Mouse (Mus musculus): ENCODE results near the gene Aars2. TPM values are rescaled to one million over a fixed set of nuclear protein-coding genes. Genes with fewer than 3 reads are reported as not detected.

Aars2 gene
- 13.3 and 14.5 TPM in 2 replicates for polyA plus RNA-seq (2012; rRNA removed)

DNA sequence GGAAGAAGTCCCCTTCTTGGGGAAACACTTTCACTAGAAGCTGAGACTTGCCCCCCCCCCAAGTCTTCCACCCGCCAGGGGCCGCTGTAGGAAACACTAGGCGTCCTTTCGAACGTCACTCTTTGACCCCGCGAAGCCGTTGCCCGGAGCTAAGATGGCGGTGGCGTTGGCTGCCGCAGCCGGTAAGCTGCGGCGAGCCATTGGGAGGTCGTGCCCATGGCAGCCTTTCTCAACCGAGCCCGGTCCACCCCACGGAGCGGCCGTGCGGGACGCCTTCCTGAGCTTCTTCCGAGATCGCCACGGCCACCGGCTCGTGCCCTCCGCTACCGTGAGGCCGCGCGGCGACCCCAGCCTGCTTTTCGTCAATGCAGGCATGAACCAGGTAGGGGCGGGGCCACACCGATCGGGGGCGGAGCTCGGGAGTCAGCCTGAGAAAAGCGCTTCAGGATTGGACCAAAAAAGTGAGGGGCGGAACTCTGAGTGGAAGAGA lies at the start of gene Aars2:
Gene Aars2, plus strand, starts transcription at position 142 of the 490 bp plus-strand sequence.
- peak; percentile 97 for DNase-seq
- peak within 1 kb of the TSS; percentile 94 for H3K4me3 ChIP-seq (replicated peaks; ENCODE audit: extremely low read depth, low read depth, low read length)
- TF ChIP-seq CTCF (IDR thresholded peaks at IDR 0.05; ENCODE audit: insufficient read depth, low read length) (peak; percentile 55), POLR2A (IDR thresholded peaks at IDR 0.05; ENCODE audit: borderline replicate concordance, extremely low read depth, low read depth, low read length) (0 out of 2 replicates have a peak, but pooled peaks have one; percentile 45)
- 0 out of 2 replicates have a peak, but pooled peaks cover 2% of the 10 kb centered on the region for H3K4me1 ChIP-seq (ENCODE audit: control insufficient read depth, insufficient read depth, low read length)
- under 1% methylated on average over 42 of the region's 42 CpGs for WGBS

- 89% methylated on average over 5 of the region's 5 CpGs for WGBS
- no peak for DNase-seq
- no peak for TF ChIP-seq POLR2A (IDR thresholded peaks at IDR 0.05; ENCODE audit: borderline replicate concordance, extremely low read depth, low read depth, low read length)
- no peak for TF ChIP-seq CTCF (IDR thresholded peaks at IDR 0.05; ENCODE audit: insufficient read depth, low read length)
- H3K4me3 ChIP-seq (replicated peaks; ENCODE audit: extremely low read depth, low read depth, low read length) = no peak overlapping the region
- H3K4me1 ChIP-seq (ENCODE audit: control insufficient read depth, insufficient read depth, low read length) = no peaks in the 10 kb centered on the region
Measured at GRCm38 (mm10) chr17:45457487-45457886, 49.2 kb upstream of the Aars2 start.

- H3K4me1 ChIP-seq (ENCODE audit: control insufficient read depth, insufficient read depth, low read length) = no peaks in the 10 kb centered on the region
- no peak for DNase-seq
- WGBS = 76% methylated on average over 4 of the region's 4 CpGs
- H3K4me3 ChIP-seq (replicated peaks; ENCODE audit: extremely low read depth, low read depth, low read length) = no peak overlapping the region
- TF ChIP-seq CTCF (IDR thresholded peaks at IDR 0.05; ENCODE audit: insufficient read depth, low read length) = no peak
- TF ChIP-seq POLR2A (IDR thresholded peaks at IDR 0.05; ENCODE audit: borderline replicate concordance, extremely low read depth, low read depth, low read length) = no peak
Measured at GRCm38 (mm10) chr17:45458516-45458915, 48.1 kb upstream of the Aars2 start.

GRCm38 (mm10) chr17:45459062-45459461 lies 47.6 kb upstream of the Aars2 start:
- H3K4me3 ChIP-seq (replicated peaks; ENCODE audit: extremely low read depth, low read depth, low read length) = no peak overlapping the region
- 87% methylated on average over 8 of the region's 8 CpGs for WGBS
- DNase-seq = no peak
- TF ChIP-seq POLR2A (IDR thresholded peaks at IDR 0.05; ENCODE audit: borderline replicate concordance, extremely low read depth, low read depth, low read length) (no peak), CTCF (IDR thresholded peaks at IDR 0.05; ENCODE audit: insufficient read depth, low read length) (no peak)
- no peaks in the 10 kb centered on the region for H3K4me1 ChIP-seq (ENCODE audit: control insufficient read depth, insufficient read depth, low read length)

- no peaks in the 10 kb centered on the region for H3K4me1 ChIP-seq (ENCODE audit: control insufficient read depth, insufficient read depth, low read length)
- no peak overlapping the region for H3K4me3 ChIP-seq (replicated peaks; ENCODE audit: extremely low read depth, low read depth, low read length)
- no peak for DNase-seq
- 95% methylated on average over 4 of the region's 4 CpGs for WGBS
- TF ChIP-seq CTCF (IDR thresholded peaks at IDR 0.05; ENCODE audit: insufficient read depth, low read length) (no peak), POLR2A (IDR thresholded peaks at IDR 0.05; ENCODE audit: borderline replicate concordance, extremely low read depth, low read depth, low read length) (no peak)
Measured at GRCm38 (mm10) chr17:45462506-45462905, 44.1 kb upstream of the Aars2 start.

DNA sequence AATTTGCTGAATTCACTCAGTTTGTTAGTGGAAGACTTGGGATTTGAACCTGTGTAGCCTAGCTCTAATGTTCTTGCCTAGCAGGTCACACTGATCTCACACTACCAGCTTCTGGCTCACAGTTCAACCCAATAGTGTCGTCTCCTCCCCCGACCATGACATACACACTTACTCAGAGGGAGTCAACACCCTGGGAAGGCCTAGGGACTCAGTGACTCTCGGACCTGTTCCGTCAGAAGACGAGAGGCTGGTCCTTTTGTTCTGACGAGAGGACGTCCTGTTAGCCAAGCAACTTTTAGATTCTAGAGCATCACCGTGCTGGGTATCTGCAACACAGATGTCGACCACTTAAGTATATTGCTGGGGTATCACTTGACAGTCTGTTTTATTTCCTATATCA lies 42.4 kb upstream of the Aars2 start:
- 77% methylated on average over 9 of the region's 9 CpGs for WGBS
- Histone ChIP-seq H3K4me1 (ENCODE audit: control insufficient read depth, insufficient read depth, low read length) (no peaks in the 10 kb centered on the region), H3K4me3 (replicated peaks; ENCODE audit: extremely low read depth, low read depth, low read length) (no peak overlapping the region)
- no peak for DNase-seq
- TF ChIP-seq CTCF (IDR thresholded peaks at IDR 0.05; ENCODE audit: insufficient read depth, low read length) (no peak), POLR2A (IDR thresholded peaks at IDR 0.05; ENCODE audit: borderline replicate concordance, extremely low read depth, low read depth, low read length) (no peak)

DNA sequence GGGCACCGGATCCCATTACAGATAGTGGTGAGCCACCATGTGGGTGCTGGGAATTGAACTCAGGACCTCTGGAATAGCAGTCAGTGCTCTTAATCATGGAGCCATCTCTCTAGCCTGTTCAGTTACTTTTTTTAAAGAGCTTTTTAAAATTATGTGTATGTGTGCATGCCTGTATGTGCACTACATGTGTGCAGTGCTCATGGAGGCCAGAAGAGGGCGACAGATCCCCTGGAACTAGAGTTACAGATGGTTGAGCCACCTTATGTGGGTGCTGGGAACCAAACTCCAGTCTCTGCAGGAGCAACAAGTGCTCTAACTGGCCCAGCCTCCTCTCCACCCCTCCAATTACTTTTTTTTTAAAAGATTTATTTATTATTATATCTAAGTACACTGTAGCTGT lies 39.9 kb upstream of the Aars2 start:
- TF ChIP-seq CTCF (IDR thresholded peaks at IDR 0.05; ENCODE audit: insufficient read depth, low read length) (no peak), POLR2A (IDR thresholded peaks at IDR 0.05; ENCODE audit: borderline replicate concordance, extremely low read depth, low read depth, low read length) (no peak)
- Histone ChIP-seq H3K4me1 (ENCODE audit: control insufficient read depth, insufficient read depth, low read length) (no peaks in the 10 kb centered on the region), H3K4me3 (replicated peaks; ENCODE audit: extremely low read depth, low read depth, low read length) (no peak overlapping the region)
- no peak for DNase-seq
- 65% methylated on average over 2 of the region's 2 CpGs for WGBS

DNA sequence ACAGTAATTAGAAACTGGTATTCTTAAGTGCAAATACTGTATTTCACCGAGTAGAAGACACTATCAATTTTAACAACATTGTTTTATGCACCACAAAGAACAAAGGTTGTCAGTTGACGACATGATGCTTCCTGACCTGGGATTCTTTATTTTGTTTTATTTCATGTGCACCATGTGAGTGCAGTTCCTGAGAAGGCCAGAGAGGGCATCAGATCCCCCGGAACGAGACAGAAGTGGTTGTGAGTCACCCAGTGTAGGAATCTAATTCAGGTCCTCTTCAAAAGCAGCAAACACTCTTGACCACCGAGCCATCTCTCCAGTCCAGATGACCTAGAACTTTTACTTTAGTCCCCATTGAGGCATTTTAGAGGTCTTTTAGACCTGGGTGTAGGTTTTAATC lies 38.3 kb upstream of the Aars2 start:
- no peaks in the 10 kb centered on the region for H3K4me1 ChIP-seq (ENCODE audit: control insufficient read depth, insufficient read depth, low read length)
- TF ChIP-seq CTCF (IDR thresholded peaks at IDR 0.05; ENCODE audit: insufficient read depth, low read length) = no peak
- no peak for TF ChIP-seq POLR2A (IDR thresholded peaks at IDR 0.05; ENCODE audit: borderline replicate concordance, extremely low read depth, low read depth, low read length)
- H3K4me3 ChIP-seq (replicated peaks; ENCODE audit: extremely low read depth, low read depth, low read length) = no peak overlapping the region
- 73% methylated on average over 5 of the region's 5 CpGs for WGBS
- no peak for DNase-seq

DNA sequence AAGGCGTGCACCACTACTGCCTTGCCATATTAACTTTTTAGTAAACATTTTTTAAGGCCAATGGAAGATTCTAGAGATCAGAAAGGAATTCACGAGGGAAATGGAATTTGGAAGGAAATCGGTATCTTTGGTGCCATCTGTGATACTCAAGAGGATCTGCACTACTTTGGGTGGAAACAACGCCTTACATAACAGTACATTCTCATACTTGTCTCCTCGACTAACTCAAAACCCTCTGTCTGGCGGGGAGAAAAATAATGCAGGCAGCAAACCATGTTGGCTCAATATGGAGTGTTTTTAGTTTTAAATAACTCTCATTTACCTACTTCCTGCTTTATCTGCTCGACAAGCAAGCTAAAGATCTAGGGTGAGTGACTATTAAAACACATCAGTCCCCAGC lies 35.9 kb upstream of the Aars2 start:
- no peak overlapping the region for H3K4me3 ChIP-seq (replicated peaks; ENCODE audit: extremely low read depth, low read depth, low read length)
- TF ChIP-seq POLR2A (IDR thresholded peaks at IDR 0.05; ENCODE audit: borderline replicate concordance, extremely low read depth, low read depth, low read length) = no peak
- no peak for TF ChIP-seq CTCF (IDR thresholded peaks at IDR 0.05; ENCODE audit: insufficient read depth, low read length)
- 0 out of 2 replicates have a peak, but pooled peaks cover 2% of the 10 kb centered on the region for H3K4me1 ChIP-seq (ENCODE audit: control insufficient read depth, insufficient read depth, low read length)
- WGBS = 70% methylated on average over 7 of the region's 7 CpGs
- no peak for DNase-seq

GRCm38 (mm10) chr17:45473667-45474066 lies 33.0 kb upstream of the Aars2 start:
- no peak for TF ChIP-seq POLR2A (IDR thresholded peaks at IDR 0.05; ENCODE audit: borderline replicate concordance, extremely low read depth, low read depth, low read length)
- TF ChIP-seq CTCF (IDR thresholded peaks at IDR 0.05; ENCODE audit: insufficient read depth, low read length) = no peak
- DNase-seq = no peak
- H3K4me1 ChIP-seq (ENCODE audit: control insufficient read depth, insufficient read depth, low read length) = 0 out of 2 replicates have a peak, but pooled peaks cover 2% of the 10 kb centered on the region
- 73% methylated on average over 6 of the region's 6 CpGs for WGBS
- H3K4me3 ChIP-seq (replicated peaks; ENCODE audit: extremely low read depth, low read depth, low read length) = no peak overlapping the region
